Mouse (Mus musculus): Measurements from ENCODE around the gene Ndufb7. TPM values are rescaled to one million over a fixed set of nuclear protein-coding genes. Genes with fewer than 3 reads are reported as not detected.

Gene Ndufb7
- polyA plus RNA-seq, 1 experiment: 421 TPM

- peaks cover 19% of the 10 kb centered on the region for H3K79me2 ChIP-seq (ENCODE audit: control insufficient read depth, insufficient read depth)
- TF ChIP-seq MYOD1 (IDR thresholded peaks at IDR 0.05; ENCODE audit: control insufficient read depth in 1 of 3, insufficient read length in 2 of 3, low read depth in 2 of 3): no peak
- no peak for TF ChIP-seq SRF (IDR thresholded peaks at IDR 0.05; ENCODE audit: control insufficient read depth, insufficient read length, low read depth)
- no peak for TF ChIP-seq TCF3 (IDR thresholded peaks at IDR 0.05; ENCODE audit: insufficient read length, low read depth)
- TF ChIP-seq REST (IDR thresholded peaks at IDR 0.05; ENCODE audit: insufficient read depth, insufficient read length): no peak
- no peak for TF ChIP-seq E2F4 (IDR thresholded peaks at IDR 0.05; ENCODE audit: insufficient read depth)
- TF ChIP-seq MAX (IDR thresholded peaks at IDR 0.05; ENCODE audit: low read depth): no peak
- TF ChIP-seq POLR2A (IDR thresholded peaks at IDR 0.05; ENCODE audit: insufficient read length, low read depth): no peak
- no peak for TF ChIP-seq TCF12 (IDR thresholded peaks at IDR 0.05; ENCODE audit: insufficient read depth, poor library complexity, severe bottlenecking)
- TF ChIP-seq USF1 (IDR thresholded peaks at IDR 0.05; ENCODE audit: low read depth): no peak
- TF ChIP-seq POLR2AphosphoS2 (IDR thresholded peaks at IDR 0.05; ENCODE audit: insufficient read length, low read depth): no peak
- no peak for TF ChIP-seq CEBPB (IDR thresholded peaks at IDR 0.05; ENCODE audit: insufficient read depth, poor library complexity, severe bottlenecking)
- TF ChIP-seq MYOG (IDR thresholded peaks at IDR 0.05; ENCODE audit: control insufficient read depth in 1 of 3, insufficient read depth in 1 of 3, insufficient read length in 2 of 3, low read depth in 2 of 3): no peak
- H3K4me3 ChIP-seq: peak overlapping the region; percentile 86
- H3ac ChIP-seq (ENCODE audit: control insufficient read depth, insufficient read length): no peak overlapping the region
- peak overlapping the region; percentile 86 for H3K4me2 ChIP-seq (ENCODE audit: low read depth)
- H3K36me3 ChIP-seq (ENCODE audit: control insufficient read depth, insufficient read depth): peaks cover 3% of the 10 kb centered on the region
- no peaks in the 10 kb centered on the region for H3K27me3 ChIP-seq (ENCODE audit: control insufficient read depth, insufficient read depth, insufficient read length)
Observed at GRCm38 (mm10) chr8:83567668-83568067, 1.2 kb downstream of the Ndufb7 start.

- no peak for TF ChIP-seq CEBPB (IDR thresholded peaks at IDR 0.05; ENCODE audit: insufficient read depth, poor library complexity, severe bottlenecking)
- TF ChIP-seq REST (IDR thresholded peaks at IDR 0.05; ENCODE audit: insufficient read depth, insufficient read length): no peak
- TF ChIP-seq MYOD1 (IDR thresholded peaks at IDR 0.05; ENCODE audit: control insufficient read depth in 1 of 3, insufficient read length in 2 of 3, low read depth in 2 of 3): no peak
- TF ChIP-seq TCF3 (IDR thresholded peaks at IDR 0.05; ENCODE audit: insufficient read length, low read depth): no peak
- TF ChIP-seq TCF12 (IDR thresholded peaks at IDR 0.05; ENCODE audit: insufficient read depth, poor library complexity, severe bottlenecking): no peak
- no peak for TF ChIP-seq USF1 (IDR thresholded peaks at IDR 0.05; ENCODE audit: low read depth)
- no peak for TF ChIP-seq POLR2A (IDR thresholded peaks at IDR 0.05; ENCODE audit: insufficient read length, low read depth)
- no peak for TF ChIP-seq MYOG (IDR thresholded peaks at IDR 0.05; ENCODE audit: control insufficient read depth in 1 of 3, insufficient read depth in 1 of 3, insufficient read length in 2 of 3, low read depth in 2 of 3)
- no peak for TF ChIP-seq POLR2AphosphoS2 (IDR thresholded peaks at IDR 0.05; ENCODE audit: insufficient read length, low read depth)
- no peak for TF ChIP-seq MAX (IDR thresholded peaks at IDR 0.05; ENCODE audit: low read depth)
- Histone ChIP-seq H3K79me2 (ENCODE audit: control insufficient read depth, insufficient read depth) (peaks cover 19% of the 10 kb centered on the region), H3K36me3 (ENCODE audit: control insufficient read depth, insufficient read depth) (peaks cover 3% of the 10 kb centered on the region), H3K4me2 (ENCODE audit: low read depth) (peak overlapping the region; percentile 86), H3K27me3 (ENCODE audit: control insufficient read depth, insufficient read depth, insufficient read length) (no peaks in the 10 kb centered on the region), H3ac (ENCODE audit: control insufficient read depth, insufficient read length) (no peak overlapping the region), H3K4me3 (peak overlapping the region; percentile 86)
Observed at GRCm38 (mm10) chr8:83568128-83568527, 1.7 kb downstream of the Ndufb7 start.

- no peak overlapping the region for H3K4me3 ChIP-seq
Observed at GRCm38 (mm10) chr8:83568755-83569154, 2.3 kb downstream of the Ndufb7 start.

GRCm38 (mm10) chr8:83569165-83569564, 2.7 kb downstream of the Ndufb7 start:
- Histone ChIP-seq H3K4me2 (ENCODE audit: low read depth) (no peak overlapping the region), H3ac (ENCODE audit: control insufficient read depth, insufficient read length) (no peak overlapping the region), H3K79me2 (ENCODE audit: control insufficient read depth, insufficient read depth) (peaks cover 19% of the 10 kb centered on the region), H3K36me3 (ENCODE audit: control insufficient read depth, insufficient read depth) (peaks cover 3% of the 10 kb centered on the region), H3K4me3 (no peak overlapping the region), H3K27me3 (ENCODE audit: control insufficient read depth, insufficient read depth, insufficient read length) (no peaks in the 10 kb centered on the region)
- no peak for TF ChIP-seq TCF3 (IDR thresholded peaks at IDR 0.05; ENCODE audit: insufficient read length, low read depth)
- TF ChIP-seq CEBPB (IDR thresholded peaks at IDR 0.05; ENCODE audit: insufficient read depth, poor library complexity, severe bottlenecking): no peak
- no peak for TF ChIP-seq MYOG (IDR thresholded peaks at IDR 0.05; ENCODE audit: control insufficient read depth in 1 of 3, insufficient read depth in 1 of 3, insufficient read length in 2 of 3, low read depth in 2 of 3)
- TF ChIP-seq MAX (IDR thresholded peaks at IDR 0.05; ENCODE audit: low read depth): no peak
- no peak for TF ChIP-seq MYOD1 (IDR thresholded peaks at IDR 0.05; ENCODE audit: control insufficient read depth in 1 of 3, insufficient read length in 2 of 3, low read depth in 2 of 3)
- TF ChIP-seq REST (IDR thresholded peaks at IDR 0.05; ENCODE audit: insufficient read depth, insufficient read length): no peak
- no peak for TF ChIP-seq E2F4 (IDR thresholded peaks at IDR 0.05; ENCODE audit: insufficient read depth)
- no peak for TF ChIP-seq SRF (IDR thresholded peaks at IDR 0.05; ENCODE audit: control insufficient read depth, insufficient read length, low read depth)
- no peak for TF ChIP-seq USF1 (IDR thresholded peaks at IDR 0.05; ENCODE audit: low read depth)
- TF ChIP-seq POLR2AphosphoS2 (IDR thresholded peaks at IDR 0.05; ENCODE audit: insufficient read length, low read depth): no peak
- TF ChIP-seq TCF12 (IDR thresholded peaks at IDR 0.05; ENCODE audit: insufficient read depth, poor library complexity, severe bottlenecking): no peak
- TF ChIP-seq POLR2A (IDR thresholded peaks at IDR 0.05; ENCODE audit: insufficient read length, low read depth): no peak

More at GRCm38 (mm10) chr8:83568755-83569154, 2.3 kb downstream of the Ndufb7 start:
- TF ChIP-seq MAX (IDR thresholded peaks at IDR 0.05; ENCODE audit: low read depth) (no peak), E2F4 (IDR thresholded peaks at IDR 0.05; ENCODE audit: insufficient read depth) (no peak), MYOD1 (IDR thresholded peaks at IDR 0.05; ENCODE audit: control insufficient read depth in 1 of 3, insufficient read length in 2 of 3, low read depth in 2 of 3) (no peak), TCF3 (IDR thresholded peaks at IDR 0.05; ENCODE audit: insufficient read length, low read depth) (no peak), TCF12 (IDR thresholded peaks at IDR 0.05; ENCODE audit: insufficient read depth, poor library complexity, severe bottlenecking) (no peak), SRF (IDR thresholded peaks at IDR 0.05; ENCODE audit: control insufficient read depth, insufficient read length, low read depth) (no peak), USF1 (IDR thresholded peaks at IDR 0.05; ENCODE audit: low read depth) (no peak), MYOG (IDR thresholded peaks at IDR 0.05; ENCODE audit: control insufficient read depth in 1 of 3, insufficient read depth in 1 of 3, insufficient read length in 2 of 3, low read depth in 2 of 3) (no peak), POLR2AphosphoS2 (IDR thresholded peaks at IDR 0.05; ENCODE audit: insufficient read length, low read depth) (no peak), REST (IDR thresholded peaks at IDR 0.05; ENCODE audit: insufficient read depth, insufficient read length) (no peak), CEBPB (IDR thresholded peaks at IDR 0.05; ENCODE audit: insufficient read depth, poor library complexity, severe bottlenecking) (no peak), POLR2A (IDR thresholded peaks at IDR 0.05; ENCODE audit: insufficient read length, low read depth) (no peak)
- Histone ChIP-seq H3K4me2 (ENCODE audit: low read depth) (no peak overlapping the region), H3K36me3 (ENCODE audit: control insufficient read depth, insufficient read depth) (peaks cover 3% of the 10 kb centered on the region), H3ac (ENCODE audit: control insufficient read depth, insufficient read length) (no peak overlapping the region), H3K27me3 (ENCODE audit: control insufficient read depth, insufficient read depth, insufficient read length) (no peaks in the 10 kb centered on the region), H3K79me2 (ENCODE audit: control insufficient read depth, insufficient read depth) (peaks cover 19% of the 10 kb centered on the region)

Data from myocyte (in vitro differentiated cells).